ENCODE assay signal across 30 mouse cellular contexts in genomic region chr15:32132315-32132714, GRCm38 (mm10). TPM values are rescaled to one million over a fixed set of nuclear protein-coding genes. Genes with fewer than 3 reads are reported as not detected.
"Had no signal": no experiment of that assay in that cellular context is flagged by ENCODE, and none has a peak within 500 bp of the region (broad histone marks: within the 10 kb centered on the region; RNA-seq: fewer than 3 reads in every experiment).

No protein-coding gene starts in this region.

- H3K9me3 ChIP-seq: limb, embryonic 15.5 days; lung, embryonic 15.5 days had no signal

- H3K27me3 ChIP-seq: limb, embryonic 15.5 days; lung, embryonic 15.5 days had no signal

- H3K4me3 ChIP-seq: limb, embryonic 15.5 days; lung, embryonic 15.5 days had no signal

- ATAC-seq: intestine, postnatal 0 days; liver, postnatal 0 days had no signal

- H3K4me2 ChIP-seq: limb, embryonic 15.5 days; liver, embryonic 11.5 days; lung, embryonic 15.5 days; midbrain, embryonic 11.5 days had no signal

- DNase-seq: kidney, adult 8-10 months; kidney, postnatal 4 days; liver, postnatal 0 days; lung, postnatal 14 days; lung, postnatal 4 days; midbrain, embryonic 14.5 days; thymus, postnatal 25 days had no signal

- H3K27ac ChIP-seq: limb, embryonic 15.5 days; liver, embryonic 14.5 days; lung, embryonic 15.5 days had no signal

- H3K9ac ChIP-seq: limb, embryonic 15.5 days; liver, embryonic 14.5 days; liver, postnatal 0 days; lung, embryonic 15.5 days had no signal

- H3K36me3 ChIP-seq: limb, embryonic 15.5 days; lung, embryonic 15.5 days had no signal

- H3K4me1 ChIP-seq: limb, embryonic 15.5 days; lung, embryonic 15.5 days had no signal

RNA-seq across cellular contexts. Expression of gene Tas2r119, which starts 44.8 kb away (rescaled TPM):
- total RNA-seq: layer of hippocampus, adult 18-20 months; layer of hippocampus, postnatal 14 days; left cerebral cortex, adult 18-20 months; left cerebral cortex, postnatal 25 days; megakaryocyte progenitor cell, adult 5-6 weeks; megakaryocyte-erythroid progenitor cell, adult 5-6 weeks; midbrain, postnatal 0 days had no signal
- polyA plus RNA-seq: intestine, embryonic 14.5 days; intestine, postnatal 0 days; limb, embryonic 11.5 days; liver, embryonic 11.5 days; liver, embryonic 14.5 days; liver, postnatal 0 days; lung, embryonic 15.5 days; midbrain, embryonic 11.5 days; midbrain, embryonic 14.5 days; midbrain, postnatal 0 days; neural tube, embryonic 11.5 days; neural tube, embryonic 14.5 days; small intestine, adult 2 months; spleen, adult 2 months; stomach, embryonic 16.5 days; testis, adult 2 months; thymus, postnatal 0 days; urinary bladder, adult 2 months had no signal
